Mouse (Mus musculus) megakaryocyte, embryonic 14.5 days (primary cell): Measurements from ENCODE around the gene Slc35g3.

ENCODE experiments used
- FLI1 ChIP-seq: IDR thresholded peaks from 2 replicates; pipeline ENCODE4 v1.6.1; 2012; ENCODE audit warnings: low read length, inconsistent platforms, mixed read lengths
- GATA1 ChIP-seq: IDR thresholded peaks from 3 replicates; pipeline ENCODE4 v1.6.1; 2012; ENCODE audit warnings: mixed read lengths, low read length, inconsistent platforms, borderline replicate concordance

GRCm38 (mm10) chr11:69804652-69804940, 42.8 kb upstream of the Slc35g3 start:
- TF ChIP-seq GATA1 (no peak), FLI1 (no peak)
